Mouse (Mus musculus): ENCODE data around the gene Ankrd16.

DNA sequence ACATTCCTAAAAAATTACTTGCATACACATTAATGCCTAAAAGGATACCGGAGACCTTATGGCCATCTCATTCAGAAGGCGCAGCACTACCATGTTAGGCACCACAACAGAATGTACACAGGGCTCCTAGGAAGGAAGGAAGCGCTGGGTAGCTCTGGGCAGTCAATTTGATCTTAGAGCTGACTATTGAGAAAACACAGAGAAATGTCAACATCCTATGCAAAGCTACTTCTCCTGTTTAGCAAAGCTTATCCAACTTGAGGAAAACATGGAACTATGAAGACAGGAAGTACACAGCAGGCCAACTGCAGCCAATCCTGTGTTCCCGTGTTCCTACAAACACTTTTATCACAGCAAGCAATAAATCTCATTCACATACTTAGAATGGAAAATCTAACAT, 6.0 kb upstream of the Ankrd16 start:
- TF ChIP-seq CTCF (IDR thresholded peaks at IDR 0.05; ENCODE audit: control insufficient read depth, insufficient read depth, low read length) (no peak), POLR2A (IDR thresholded peaks at IDR 0.05; ENCODE audit: borderline replicate concordance, control insufficient read depth, low read depth, low read length) (no peak)

All from bone marrow, adult 2 months (tissue).